Mouse (Mus musculus): ENCODE measurements around the gene Epha4. TPM values are rescaled to one million over a fixed set of nuclear protein-coding genes. Genes with fewer than 3 reads are reported as not detected.

Epha4 gene
- total RNA-seq, 2 experiments from 2014 or later = 0.09 to 1.2 TPM

DNA sequence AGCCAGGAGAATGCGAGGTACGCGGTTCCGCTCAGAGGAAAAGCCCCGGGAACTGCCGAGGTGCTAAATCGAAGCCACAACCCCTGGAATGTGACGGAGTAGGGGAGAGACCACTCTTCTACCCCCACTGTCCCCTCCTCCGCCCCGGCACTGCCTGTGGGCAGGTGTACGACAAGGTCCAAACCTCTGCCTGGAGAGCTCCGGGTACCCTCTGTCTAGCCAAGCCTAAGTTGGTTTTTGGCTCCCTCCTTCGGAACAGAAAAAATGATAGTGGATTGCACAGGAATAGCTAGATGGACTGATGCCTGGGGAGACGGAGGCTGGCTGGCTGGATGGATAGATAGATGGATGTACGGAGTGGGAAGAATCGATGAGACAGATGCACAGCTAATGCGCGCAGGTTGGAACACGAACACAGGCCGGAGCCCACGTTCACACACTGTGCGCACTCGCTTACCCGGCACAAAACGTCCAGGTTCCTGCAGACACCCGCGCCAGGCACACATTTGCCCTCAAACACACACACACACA lies 1.4 kb downstream of the Epha4 start:
- ATAC-seq (replicated peaks; ENCODE audit: low FRiP score, low TSS enrichment, poor library complexity, severe bottlenecking) = no peak

GRCm38 (mm10) chr1:77512431-77513195 lies 2.3 kb downstream of the Epha4 start:
- ATAC-seq (replicated peaks; ENCODE audit: low FRiP score, low TSS enrichment, poor library complexity, severe bottlenecking) = no peak

DNA sequence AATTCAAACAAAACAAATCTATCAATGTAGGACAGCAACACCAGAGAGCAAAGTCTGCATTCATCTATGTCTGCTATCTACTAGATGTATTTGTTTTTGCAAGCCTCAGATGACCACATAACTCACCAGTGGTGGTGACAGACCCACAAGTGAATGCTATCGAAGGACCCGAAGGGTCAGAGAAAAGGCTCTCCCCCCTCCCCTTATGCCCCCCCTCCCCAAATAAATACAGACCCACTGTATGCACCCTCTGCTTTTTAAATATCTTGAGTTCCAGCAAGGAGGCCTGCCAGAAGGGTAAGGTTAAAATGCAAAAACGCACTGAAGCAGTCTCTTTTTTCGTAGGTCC lies 2.9 kb downstream of the Epha4 start:
- ATAC-seq (replicated peaks; ENCODE audit: low FRiP score, low TSS enrichment, poor library complexity, severe bottlenecking) = no peak

- no peak for ATAC-seq (replicated peaks; ENCODE audit: low FRiP score, low TSS enrichment, poor library complexity, severe bottlenecking)
Measured at GRCm38 (mm10) chr1:77511372-77512058, 3.4 kb downstream of the Epha4 start.

GRCm38 (mm10) chr1:77510623-77511022 lies 4.3 kb downstream of the Epha4 start:
- no peak for ATAC-seq (replicated peaks; ENCODE audit: low FRiP score, low TSS enrichment, poor library complexity, severe bottlenecking)

- ATAC-seq (replicated peaks; ENCODE audit: low FRiP score, low TSS enrichment, poor library complexity, severe bottlenecking) = no peak
Measured at GRCm38 (mm10) chr1:77506856-77507200, 8.1 kb downstream of the Epha4 start.

GRCm38 (mm10) chr1:77506038-77506855 lies 8.6 kb downstream of the Epha4 start:
- ATAC-seq (replicated peaks; ENCODE audit: low FRiP score, low TSS enrichment, poor library complexity, severe bottlenecking) = no peak

- ATAC-seq (replicated peaks; ENCODE audit: low FRiP score, low TSS enrichment, poor library complexity, severe bottlenecking) = no peak
Measured at GRCm38 (mm10) chr1:77505263-77505662, 9.6 kb downstream of the Epha4 start.

DNA sequence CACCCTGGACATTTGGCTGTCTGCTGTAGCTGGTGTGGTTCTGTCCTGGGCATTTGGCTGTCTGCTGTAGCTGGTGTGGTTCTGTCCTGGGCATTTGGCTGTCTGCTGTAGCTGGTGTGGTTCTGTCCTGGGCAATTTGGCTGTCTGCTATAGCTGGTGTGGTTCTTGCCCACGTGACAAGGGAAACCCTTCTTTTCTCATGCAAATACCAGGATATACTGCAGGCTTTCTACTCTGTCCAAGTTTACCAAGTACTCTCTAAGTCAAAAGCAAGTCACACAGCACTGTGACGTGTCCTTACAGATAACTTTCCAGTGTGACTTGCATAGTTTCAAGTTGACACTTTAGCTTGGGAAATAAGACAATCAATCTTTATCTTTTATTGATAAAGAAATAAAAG lies 10.1 kb downstream of the Epha4 start:
- ATAC-seq (replicated peaks; ENCODE audit: low FRiP score, low TSS enrichment, poor library complexity, severe bottlenecking) = no peak

- ATAC-seq (replicated peaks; ENCODE audit: low FRiP score, low TSS enrichment, poor library complexity, severe bottlenecking) = no peak
Measured at GRCm38 (mm10) chr1:77503711-77504181, 11.1 kb downstream of the Epha4 start.

DNA sequence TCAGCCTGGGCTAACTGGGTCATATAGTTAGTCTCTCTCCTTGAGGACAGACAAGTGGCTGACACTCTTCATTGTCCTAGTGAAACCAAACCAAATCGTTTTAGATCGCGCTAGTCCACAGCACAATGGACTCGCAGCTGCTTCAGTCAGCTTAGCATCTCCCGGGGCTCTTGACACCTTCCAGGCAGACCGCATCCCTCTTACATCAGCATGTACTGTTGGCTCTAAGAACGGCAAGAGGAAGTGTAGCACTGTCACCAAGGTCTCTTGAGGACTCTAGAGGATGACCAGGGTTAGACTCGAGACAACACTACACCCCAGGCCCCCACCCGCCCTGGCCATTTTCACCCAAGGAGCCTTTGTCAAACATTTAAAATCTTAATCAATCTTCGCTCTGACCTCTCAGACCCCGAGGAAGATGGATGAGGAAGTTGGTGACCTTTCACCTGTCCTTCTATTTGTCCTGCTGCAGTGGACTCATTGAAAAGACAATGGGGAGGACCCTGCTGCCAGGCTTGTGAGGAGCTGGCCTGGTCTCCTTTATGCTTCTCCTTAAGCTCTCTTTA lies 12.3 kb downstream of the Epha4 start:
- ATAC-seq (replicated peaks; ENCODE audit: low FRiP score, low TSS enrichment, poor library complexity, severe bottlenecking) = no peak

- ATAC-seq (replicated peaks; ENCODE audit: low FRiP score, low TSS enrichment, poor library complexity, severe bottlenecking) = no peak
Measured at GRCm38 (mm10) chr1:77501363-77501933, 13.4 kb downstream of the Epha4 start.

- no peak for ATAC-seq (replicated peaks; ENCODE audit: low FRiP score, low TSS enrichment, poor library complexity, severe bottlenecking)
Measured at GRCm38 (mm10) chr1:77497506-77497905, 17.4 kb downstream of the Epha4 start.

DNA sequence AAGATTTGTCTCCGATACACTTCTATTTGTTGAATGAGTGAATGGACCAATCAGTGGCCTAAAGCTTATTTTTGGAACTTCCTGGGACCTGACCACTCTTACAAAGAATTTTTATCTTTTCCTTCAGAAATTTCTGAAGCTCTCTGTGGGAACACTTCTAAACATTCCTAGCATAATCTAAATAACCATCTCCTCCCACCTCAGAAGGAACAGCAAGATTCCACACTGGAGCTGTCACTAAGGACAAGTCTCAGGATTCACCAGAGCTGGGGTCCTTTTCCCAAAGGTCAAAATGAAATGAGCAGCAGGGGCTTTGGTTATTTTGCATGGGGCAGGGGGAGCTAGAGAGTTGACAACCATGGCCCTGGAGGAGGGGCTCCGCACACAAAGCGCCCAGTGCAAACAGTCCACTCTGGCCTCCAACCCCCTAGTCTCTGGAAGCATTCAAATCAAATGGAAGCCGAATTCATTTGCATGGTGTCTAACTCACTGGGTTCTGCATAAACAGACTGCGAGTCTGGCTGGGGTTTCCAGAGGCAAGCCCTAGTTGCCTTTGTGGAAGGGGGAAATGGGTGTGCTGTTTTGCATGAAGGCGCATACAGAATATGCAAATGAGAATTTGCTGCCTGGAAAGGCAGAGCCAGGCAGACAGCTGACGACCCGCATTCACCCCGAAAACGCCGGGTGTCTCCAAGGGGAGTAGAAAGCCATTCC lies 18.3 kb downstream of the Epha4 start:
- no peak for ATAC-seq (replicated peaks; ENCODE audit: low FRiP score, low TSS enrichment, poor library complexity, severe bottlenecking)

DNA sequence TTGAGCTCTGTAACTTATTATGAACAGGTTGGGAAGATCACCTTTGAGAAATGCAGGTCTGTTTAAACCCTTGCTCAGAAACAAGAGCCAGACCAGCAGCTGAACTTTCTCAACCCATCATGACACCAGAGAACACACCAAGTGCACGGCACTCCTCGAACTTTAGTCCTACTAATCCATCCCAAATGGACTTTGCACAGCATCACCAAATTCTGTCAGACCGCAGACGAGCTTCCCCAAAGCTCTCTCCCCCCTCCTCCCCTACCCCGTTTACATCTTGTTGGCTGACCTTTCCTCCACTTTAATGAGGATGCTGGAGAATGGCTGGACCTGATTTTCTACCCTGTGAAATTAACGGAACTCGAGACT lies 19.1 kb downstream of the Epha4 start:
- no peak for ATAC-seq (replicated peaks; ENCODE audit: low FRiP score, low TSS enrichment, poor library complexity, severe bottlenecking)

- no peak for ATAC-seq (replicated peaks; ENCODE audit: low FRiP score, low TSS enrichment, poor library complexity, severe bottlenecking)
Measured at GRCm38 (mm10) chr1:77495030-77495789, 19.7 kb downstream of the Epha4 start.

- no peak for ATAC-seq (replicated peaks; ENCODE audit: low FRiP score, low TSS enrichment, poor library complexity, severe bottlenecking)
Measured at GRCm38 (mm10) chr1:77493841-77494635, 20.9 kb downstream of the Epha4 start.
